Mouse (Mus musculus) ES-Bruce4 (cell line): Measurements from ENCODE around the gene Gnptg. TPM values are rescaled to one million over a fixed set of nuclear protein-coding genes. Genes with fewer than 3 reads are reported as not detected.
A peak's percentile ranks its signal among the peaks of the same experiment; 100 is the strongest.

Experiments
- H3K27ac ChIP-seq: 2 replicates; pipeline ENCODE4 v1.5.1; 2012; ENCODE audit warnings: low read length, inconsistent platforms; ENCODE audit not compliant: insufficient read depth
- H3K27me3 ChIP-seq: 2 replicates; pipeline ENCODE4 v1.6.1; 2012; ENCODE audit warnings: mild to moderate bottlenecking, low read length, inconsistent platforms; ENCODE audit not compliant: control insufficient read depth, poor library complexity, insufficient read depth, severe bottlenecking
- H3K36me3 ChIP-seq: 2 replicates; pipeline ENCODE4 v1.6.1; 2012; ENCODE audit warnings: inconsistent platforms, mild to moderate bottlenecking, low read length, moderate library complexity; ENCODE audit not compliant: control insufficient read depth, poor library complexity, insufficient read depth, severe bottlenecking
- H3K4me1 ChIP-seq: one replicate; pipeline ENCODE4 v1.8.1; 2011; ENCODE audit warnings: low read length; ENCODE audit not compliant: control insufficient read depth, insufficient read depth
- H3K4me3 ChIP-seq: 2 replicates; pipeline ENCODE4 v1.5.1; 2011; ENCODE audit warnings: low read depth, mild to moderate bottlenecking, low read length
- H3K9ac ChIP-seq: 2 replicates; pipeline ENCODE4 v1.6.1; 2012; ENCODE audit warnings: low read depth, mild to moderate bottlenecking, inconsistent platforms; ENCODE audit not compliant: poor library complexity, severe bottlenecking
- H3K9me3 ChIP-seq: replicated peaks from 2 replicates; pipeline ENCODE4 v1.6.1; 2012; ENCODE audit warnings: mild to moderate bottlenecking, low read length, inconsistent platforms; ENCODE audit not compliant: control insufficient read depth, poor library complexity, insufficient read depth, severe bottlenecking
- CTCF ChIP-seq: IDR thresholded peaks from one replicate; pipeline ENCODE4 v1.8.1; 2011; ENCODE audit warnings: low read depth, low read length
- EP300 ChIP-seq: IDR thresholded peaks from 2 replicates; pipeline ENCODE4 v1.6.1; 2011; ENCODE audit warnings: low read depth, low read length; ENCODE audit not compliant: insufficient read depth
- POLR2A ChIP-seq: IDR thresholded peaks from one replicate; pipeline ENCODE4 v1.8.1; 2011; ENCODE audit warnings: low read length; ENCODE audit not compliant: insufficient read depth
- polyA plus RNA-seq: library from polyadenylated mRNA; stranded (reverse); fragments of >200 nt; gene quantifications from 2 replicates; pipeline ENCODE4 v1.2.4, GENCODE M21; 2011; ENCODE audit warnings: low read depth; ENCODE audit not compliant: missing spikeins, insufficient read depth, insufficient read length

Gene Gnptg
- polyA plus RNA-seq, 1 experiment = 15.2 TPM

GRCm38 (mm10) chr17:25264453-25264852, 24.5 kb upstream of the Gnptg start:
- no peak overlapping the region for H3K4me3 ChIP-seq
- no peaks in the 10 kb centered on the region for H3K9me3 ChIP-seq
- H3K4me1 ChIP-seq = no peaks in the 10 kb centered on the region
- no peak overlapping the region for H3K9ac ChIP-seq
- TF ChIP-seq EP300 (no peak), POLR2A (no peak), CTCF (peak; percentile 60)
- no peak overlapping the region for H3K27ac ChIP-seq
- H3K36me3 ChIP-seq = peaks cover 63% of the 10 kb centered on the region
- H3K27me3 ChIP-seq = no peaks in the 10 kb centered on the region

- no peak overlapping the region for H3K27ac ChIP-seq
- H3K9me3 ChIP-seq = no peaks in the 10 kb centered on the region
- H3K4me3 ChIP-seq = no peak overlapping the region
- H3K4me1 ChIP-seq = no peaks in the 10 kb centered on the region
- H3K9ac ChIP-seq = no peak overlapping the region
- TF ChIP-seq CTCF (no peak), POLR2A (no peak), EP300 (no peak)
- H3K36me3 ChIP-seq = peaks cover under 1% of the 10 kb centered on the region; the same call in 1 of the 2 replicates
- H3K27me3 ChIP-seq = no peaks in the 10 kb centered on the region
Measured at GRCm38 (mm10) chr17:25257804-25258261, 17.9 kb upstream of the Gnptg start.

GRCm38 (mm10) chr17:25256140-25256754, 16.3 kb upstream of the Gnptg start, which contains the start of gene Baiap3:
Gene Baiap3 (minus strand): TSS chr17:25256364.
- H3K4me3 ChIP-seq = peak within 1 kb of the TSS; percentile 54
- no peak for TF ChIP-seq CTCF
- TF ChIP-seq EP300 = no peak
- TF ChIP-seq POLR2A = no peak
- H3K9me3 ChIP-seq = no peaks in the 10 kb centered on the region
- peak within 1 kb of the TSS; percentile 31; the same call in 1 of the 2 replicates for H3K9ac ChIP-seq
- H3K4me1 ChIP-seq = no peaks in the 10 kb centered on the region
- no peak within 1 kb of the TSS for H3K27ac ChIP-seq
- H3K36me3 ChIP-seq = no peaks in the 10 kb centered on the region
- no peaks in the 10 kb centered on the region for H3K27me3 ChIP-seq

DNA sequence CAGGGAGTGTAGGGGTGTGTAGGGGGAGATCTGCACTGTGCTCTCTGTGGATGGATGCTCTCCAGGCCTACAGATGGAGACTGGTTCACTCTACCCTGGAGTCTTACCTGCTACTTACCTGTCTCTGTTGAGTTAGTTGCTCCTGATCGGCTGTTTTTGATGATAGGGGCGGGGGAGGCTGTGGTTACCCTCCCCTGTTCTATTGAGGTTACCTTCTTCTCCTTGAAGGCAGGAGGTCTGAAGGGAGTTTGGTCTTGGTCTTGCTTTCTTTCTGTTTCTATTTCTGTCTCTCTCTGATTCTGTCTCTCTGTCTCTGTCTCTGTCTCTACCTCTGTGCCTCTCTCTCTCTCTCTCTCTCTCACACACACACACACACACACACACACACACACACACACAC, 15.2 kb upstream of the Gnptg start:
- no peaks in the 10 kb centered on the region for H3K27me3 ChIP-seq
- TF ChIP-seq POLR2A = no peak
- no peak for TF ChIP-seq EP300
- no peak for TF ChIP-seq CTCF
- H3K36me3 ChIP-seq = no peaks in the 10 kb centered on the region
- H3K9ac ChIP-seq = no peak overlapping the region
- H3K4me3 ChIP-seq = no peak overlapping the region
- no peak overlapping the region for H3K27ac ChIP-seq
- no peaks in the 10 kb centered on the region for H3K4me1 ChIP-seq
- H3K9me3 ChIP-seq = no peaks in the 10 kb centered on the region

DNA sequence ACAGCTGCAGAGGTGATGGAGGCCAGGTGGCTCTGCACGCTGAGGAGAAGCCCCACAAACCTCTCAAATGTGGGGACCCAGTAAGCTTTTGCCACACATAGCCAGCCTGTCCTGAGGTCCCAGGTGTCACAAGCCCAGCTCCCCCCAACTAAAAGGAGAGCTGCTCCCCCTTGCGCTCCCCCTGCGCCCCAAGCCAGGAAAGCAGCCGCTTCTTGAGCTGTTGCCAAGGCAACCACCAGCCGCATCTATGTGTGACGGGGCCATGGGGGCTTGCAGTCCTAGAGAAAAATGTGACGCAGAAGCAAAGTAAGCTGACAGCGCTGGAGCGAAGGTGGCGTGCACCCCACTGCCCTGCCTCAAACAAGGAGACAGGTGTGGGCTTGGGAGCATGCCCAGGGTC, 13.8 kb upstream of the Gnptg start:
- Histone ChIP-seq H3K36me3 (no peaks in the 10 kb centered on the region), H3K9ac (no peak overlapping the region), H3K4me1 (no peaks in the 10 kb centered on the region), H3K27ac (no peak overlapping the region), H3K27me3 (no peaks in the 10 kb centered on the region), H3K9me3 (no peaks in the 10 kb centered on the region), H3K4me3 (no peak overlapping the region)
- TF ChIP-seq CTCF (no peak), EP300 (no peak), POLR2A (no peak)

- H3K27me3 ChIP-seq = no peaks in the 10 kb centered on the region
- no peak overlapping the region for H3K9ac ChIP-seq
- H3K9me3 ChIP-seq = no peaks in the 10 kb centered on the region
- no peak for TF ChIP-seq POLR2A
- TF ChIP-seq EP300 = no peak
- no peak for TF ChIP-seq CTCF
- H3K36me3 ChIP-seq = no peaks in the 10 kb centered on the region
- H3K4me1 ChIP-seq = no peaks in the 10 kb centered on the region
- H3K4me3 ChIP-seq = no peak overlapping the region
- no peak overlapping the region for H3K27ac ChIP-seq
Measured at GRCm38 (mm10) chr17:25252643-25253042, 12.7 kb upstream of the Gnptg start.
